Mouse (Mus musculus) forebrain, embryonic 14.5 days (tissue): Measurements from ENCODE around the gene Gnl2. TPM values are rescaled to one million over a fixed set of nuclear protein-coding genes. Genes with fewer than 3 reads are reported as not detected.

ENCODE experiments used
- ATAC-seq: fragments of 200-750 bp; cut with Nextera tagmentation; 2 replicates; pipeline ENCODE4 v1.8.0; 2017; ENCODE audit warnings: mild to moderate bottlenecking, moderate library complexity
- DNase-seq: peaks from one replicate; pipeline ENCODE4 v3.0.0-alpha.2; 2015; ENCODE audit warnings: low spot score
- H3K27ac ChIP-seq: fragments of 300-500 bp; sonication (generic); 2 replicates; pipeline ENCODE4 v1.5.1; 2014; ENCODE audit warnings: low read depth, mild to moderate bottlenecking, control low read depth, low read length, moderate library complexity
- H3K27me3 ChIP-seq: fragments of 300-500 bp; sonication (generic); replicated peaks from 2 replicates; pipeline ENCODE4 v1.6.1; 2014; ENCODE audit warnings: low read length, control low read depth, mixed read lengths; ENCODE audit not compliant: control insufficient read depth, insufficient read depth
- H3K36me3 ChIP-seq: fragments of 300-500 bp; sonication (generic); 2 replicates; pipeline ENCODE4 v1.6.1; 2014; ENCODE audit warnings: low read length, control low read depth; ENCODE audit not compliant: control insufficient read depth, insufficient read depth
- H3K4me1 ChIP-seq: fragments of 300-500 bp; sonication (generic); 2 replicates; pipeline ENCODE4 v1.6.1; 2014; ENCODE audit warnings: antibody characterized with exemption, low read length, control low read depth; ENCODE audit not compliant: control insufficient read depth, insufficient read depth
- H3K4me2 ChIP-seq: fragments of 300-500 bp; sonication (generic); 2 replicates; pipeline ENCODE4 v1.6.1; 2014; ENCODE audit warnings: mild to moderate bottlenecking, control low read depth, low read length
- H3K4me3 ChIP-seq: fragments of 300-500 bp; sonication (generic); 2 replicates; pipeline ENCODE4 v1.5.1; 2014; ENCODE audit warnings: low read depth, low read length, control low read depth
- H3K9ac ChIP-seq: fragments of 300-500 bp; sonication (generic); 2 replicates; pipeline ENCODE4 v1.6.1; 2014; ENCODE audit warnings: mild to moderate bottlenecking, low read length, control low read depth, moderate library complexity
- H3K9me3 ChIP-seq: fragments of 300-500 bp; sonication (generic); replicated peaks from 2 replicates; pipeline ENCODE4 v1.6.1; 2016; ENCODE audit warnings: low read length, control low read depth, mixed read lengths; ENCODE audit not compliant: control insufficient read depth
- WGBS: fragments of 180-500 bp; shearing (Covaris S2); extraction: QIAGEN DNeasy Blood & Tissue Kit; methylation state at CpG from one replicate; pipeline ENCODE4 v1.1.7; 2014; 5-methylcytosine and 5-hydroxymethylcytosine counted together
- polyA plus RNA-seq: library from polyadenylated mRNA; unstranded; fragments of >200 nt; fragmentation: Nextera tagmentation; extraction: Ambion mirVana; gene quantifications from 2 replicates; pipeline ENCODE4 v1.2.1, GENCODE M21; 2014

The Gnl2 gene
- 86.4 and 95.0 TPM in 2 replicates for polyA plus RNA-seq

GRCm38 (mm10) chr4:125015806-125016635 is at the start of gene Gnl2:
Gnl2 (plus strand) TSS chr4:125016585.
- Histone ChIP-seq H3K27me3 (no peaks in the 10 kb centered on the region), H3K9me3 (no peaks in the 10 kb centered on the region), H3K36me3 (no peaks in the 10 kb centered on the region), H3K4me3 (no peak within 1 kb of the TSS), H3K4me1 (no peaks in the 10 kb centered on the region), H3K9ac (no peak within 1 kb of the TSS), H3K27ac (no peak within 1 kb of the TSS), H3K4me2 (no peak within 1 kb of the TSS)
- 93% methylated on average over 10 of the region's 10 CpGs for WGBS
- DNase-seq (no peak), ATAC-seq (no peak)

- no peaks in the 10 kb centered on the region for H3K9me3 ChIP-seq
- H3K4me3 ChIP-seq, result no peak overlapping the region
- no peak overlapping the region for H3K4me2 ChIP-seq
- H3K36me3 ChIP-seq, result no peaks in the 10 kb centered on the region
- no peak overlapping the region for H3K27ac ChIP-seq
- 9% methylated on average over 5 of the region's 6 CpGs for WGBS
- DNase-seq, result no peak
- H3K4me1 ChIP-seq, result no peaks in the 10 kb centered on the region
- no peak overlapping the region for H3K9ac ChIP-seq
- H3K27me3 ChIP-seq, result no peaks in the 10 kb centered on the region
- ATAC-seq, result no peak
These were observed 47.7 kb upstream of the Gnl2 start for GRCm38 (mm10) chr4:124968711-124969110.

GRCm38 (mm10) chr4:124969219-124969848 is 47.1 kb upstream of the Gnl2 start:
- no peak for DNase-seq
- Histone ChIP-seq H3K4me3 (no peak overlapping the region), H3K27me3 (no peaks in the 10 kb centered on the region), H3K36me3 (no peaks in the 10 kb centered on the region), H3K4me2 (no peak overlapping the region), H3K9me3 (no peaks in the 10 kb centered on the region), H3K4me1 (no peaks in the 10 kb centered on the region), H3K9ac (no peak overlapping the region), H3K27ac (no peak overlapping the region)
- ATAC-seq, result no peak
- 73% methylated on average over 7 of the region's 7 CpGs for WGBS

GRCm38 (mm10) chr4:124970194-124970593 is 46.2 kb upstream of the Gnl2 start:
- Histone ChIP-seq H3K4me2 (no peak overlapping the region), H3K27ac (no peak overlapping the region), H3K4me3 (no peak overlapping the region), H3K27me3 (no peaks in the 10 kb centered on the region), H3K4me1 (no peaks in the 10 kb centered on the region), H3K9ac (no peak overlapping the region), H3K9me3 (no peaks in the 10 kb centered on the region), H3K36me3 (no peaks in the 10 kb centered on the region)
- 73% methylated on average over 11 of the region's 11 CpGs for WGBS
- DNase-seq (no peak), ATAC-seq (no peak)

GRCm38 (mm10) chr4:124970677-124971076 is 45.7 kb upstream of the Gnl2 start:
- Histone ChIP-seq H3K4me1 (no peaks in the 10 kb centered on the region), H3K4me3 (no peak overlapping the region), H3K27ac (no peak overlapping the region), H3K9ac (no peak overlapping the region), H3K36me3 (no peaks in the 10 kb centered on the region), H3K4me2 (no peak overlapping the region), H3K9me3 (no peaks in the 10 kb centered on the region), H3K27me3 (no peaks in the 10 kb centered on the region)
- ATAC-seq (no peak), DNase-seq (peak; percentile 51)
- WGBS, result 24% methylated on average over 5 of the region's 5 CpGs

- Histone ChIP-seq H3K27me3 (no peaks in the 10 kb centered on the region), H3K4me1 (no peaks in the 10 kb centered on the region), H3K9ac (no peak overlapping the region), H3K36me3 (no peaks in the 10 kb centered on the region), H3K9me3 (no peaks in the 10 kb centered on the region), H3K27ac (no peak overlapping the region), H3K4me3 (no peak overlapping the region), H3K4me2 (no peak overlapping the region)
- WGBS, result 90% methylated on average over 8 of the region's 8 CpGs
- DNase-seq (no peak), ATAC-seq (no peak)
These were observed 45.3 kb upstream of the Gnl2 start for GRCm38 (mm10) chr4:124971094-124971493.

- no peak for ATAC-seq
- Histone ChIP-seq H3K4me1 (no peaks in the 10 kb centered on the region), H3K4me2 (no peak overlapping the region), H3K9ac (no peak overlapping the region), H3K27ac (no peak overlapping the region), H3K9me3 (no peaks in the 10 kb centered on the region), H3K4me3 (no peak overlapping the region), H3K36me3 (no peaks in the 10 kb centered on the region), H3K27me3 (no peaks in the 10 kb centered on the region)
- WGBS, result 65% methylated on average over 9 of the region's 9 CpGs
- DNase-seq, result no peak
These were observed 44.1 kb upstream of the Gnl2 start for GRCm38 (mm10) chr4:124972316-124972715.

- ATAC-seq, result no peak
- DNase-seq, result no peak
- Histone ChIP-seq H3K9ac (no peak overlapping the region), H3K27me3 (no peaks in the 10 kb centered on the region), H3K4me1 (no peaks in the 10 kb centered on the region), H3K27ac (no peak overlapping the region), H3K9me3 (no peaks in the 10 kb centered on the region), H3K36me3 (no peaks in the 10 kb centered on the region), H3K4me3 (no peak overlapping the region), H3K4me2 (no peak overlapping the region)
- WGBS, result 72% methylated on average over 2 of the region's 2 CpGs
These were observed 43.1 kb upstream of the Gnl2 start for GRCm38 (mm10) chr4:124973296-124973695.

GRCm38 (mm10) chr4:124978201-124978600 is 38.2 kb upstream of the Gnl2 start:
- no peak overlapping the region for H3K27ac ChIP-seq
- DNase-seq, result no peak
- H3K36me3 ChIP-seq, result no peaks in the 10 kb centered on the region
- no peaks in the 10 kb centered on the region for H3K9me3 ChIP-seq
- H3K4me3 ChIP-seq, result no peak overlapping the region
- no peak overlapping the region for H3K9ac ChIP-seq
- ATAC-seq, result no peak
- 42% methylated on average over 5 of the region's 5 CpGs for WGBS
- H3K4me2 ChIP-seq, result no peak overlapping the region
- no peaks in the 10 kb centered on the region for H3K4me1 ChIP-seq
- no peaks in the 10 kb centered on the region for H3K27me3 ChIP-seq
